Mouse (Mus musculus) monocyte, adult 5-6 weeks (primary cell): Measurements from ENCODE around the gene Uhrf2. TPM values are rescaled to one million over a fixed set of nuclear protein-coding genes. Genes with fewer than 3 reads are reported as not detected.

Experiments used
- ATAC-seq: fragments of 153-309, 156-312 bp; replicated peaks from 2 replicates; pipeline ENCODE4 v1.8.0; 2017; ENCODE audit warnings: mild to moderate bottlenecking; ENCODE audit not compliant: low TSS enrichment, insufficient number of reproducible peaks, severe bottlenecking, poor library complexity, low FRiP score
- total RNA-seq: library from RNA; stranded (forward); fragments of 200-1000, 200-491, 200-594 nt; gene quantifications from 3 replicates; pipeline ENCODE4 v1.2.3, GENCODE M21; 2017

Gene Uhrf2
- total RNA-seq, 1 experiment from 2014 or later = 68.4 TPM

GRCm38 (mm10) chr19:30043691-30044090 is 13.4 kb downstream of the Uhrf2 start:
- ATAC-seq = no peak

GRCm38 (mm10) chr19:30044630-30045029 is 14.3 kb downstream of the Uhrf2 start:
- ATAC-seq = no peak

- ATAC-seq = no peak
Observed at GRCm38 (mm10) chr19:30045857-30046256, 15.5 kb downstream of the Uhrf2 start.

- ATAC-seq = no peak
Observed at GRCm38 (mm10) chr19:30050584-30050983, 20.3 kb downstream of the Uhrf2 start.

GRCm38 (mm10) chr19:30051479-30051878 is 21.2 kb downstream of the Uhrf2 start:
- ATAC-seq = no peak

GRCm38 (mm10) chr19:30054218-30054617 is 23.9 kb downstream of the Uhrf2 start:
- ATAC-seq = no peak

GRCm38 (mm10) chr19:30065797-30066196 is 35.5 kb downstream of the Uhrf2 start:
- no peak for ATAC-seq

GRCm38 (mm10) chr19:30090163-30090562 is 59.9 kb downstream of the Uhrf2 start:
- ATAC-seq = no peak

- ATAC-seq = no peak
Observed at GRCm38 (mm10) chr19:30091644-30092295, 61.5 kb downstream of the Uhrf2 start.

GRCm38 (mm10) chr19:30096186-30096585 is 65.9 kb downstream of the Uhrf2 start:
- ATAC-seq = no peak

- ATAC-seq = no peak
Observed at GRCm38 (mm10) chr19:30097039-30097438, 66.7 kb downstream of the Uhrf2 start.

- no peak for ATAC-seq
Observed at GRCm38 (mm10) chr19:30100571-30100970, 70.3 kb downstream of the Uhrf2 start.

- no peak for ATAC-seq
Observed at GRCm38 (mm10) chr19:30102620-30103019, 72.3 kb downstream of the Uhrf2 start.

GRCm38 (mm10) chr19:30105045-30105842 is 74.9 kb downstream of the Uhrf2 start:
- ATAC-seq = no peak

GRCm38 (mm10) chr19:30107221-30107845 is 77.0 kb downstream of the Uhrf2 start:
- ATAC-seq = no peak

- ATAC-seq = no peak
Observed at GRCm38 (mm10) chr19:30108616-30109015, 78.3 kb downstream of the Uhrf2 start.

GRCm38 (mm10) chr19:30109122-30109521 is 78.8 kb downstream of the Uhrf2 start:
- no peak for ATAC-seq

GRCm38 (mm10) chr19:30111421-30111820 is 81.1 kb downstream of the Uhrf2 start:
- no peak for ATAC-seq

GRCm38 (mm10) chr19:30112961-30113688 is 82.8 kb downstream of the Uhrf2 start:
- ATAC-seq = no peak
